Mouse (Mus musculus) G1E (cell line): Measurements from ENCODE around the gene Rnf215.

ENCODE experiments used
- CTCF ChIP-seq: IDR thresholded peaks from 2 replicates; pipeline ENCODE4 v1.5.1; 2012; ENCODE audit warnings: low read depth, low read length, inconsistent platforms, mixed read lengths
- GATA1 ChIP-seq: IDR thresholded peaks from 2 replicates; pipeline ENCODE4 v1.6.1; 2012; ENCODE audit warnings: borderline replicate concordance, low read length, inconsistent platforms, mixed read lengths
- TAL1 ChIP-seq: conservative IDR thresholded peaks from 2 replicates; pipeline ENCODE4 v1.6.1; 2012; ENCODE audit warnings: low read depth, low read length, inconsistent platforms, mixed read lengths

- TF ChIP-seq CTCF (no peak), GATA1 (no peak), TAL1 (no peak)
These were observed 21.5 kb upstream of the Rnf215 start for GRCm38 (mm10) chr11:4113496-4113895.
